Mouse (Mus musculus) small intestine, adult 2 months (tissue): ENCODE measurements around the gene Shq1. TPM values are rescaled to one million over a fixed set of nuclear protein-coding genes. Genes with fewer than 3 reads are reported as not detected.

ENCODE experiments used
- H3K27ac ChIP-seq: fragments of 200-500 bp; 2 replicates; pipeline ENCODE4 v1.5.1; 2012; ENCODE audit warnings: low read depth, low read length, control low read depth, inconsistent platforms; ENCODE audit not compliant: insufficient read depth
- H3K27me3 ChIP-seq: fragments of 200-500 bp; 2 replicates; pipeline ENCODE4 v1.6.1; 2012; ENCODE audit warnings: mild to moderate bottlenecking, moderate library complexity, low read length, inconsistent platforms; ENCODE audit not compliant: control insufficient read depth, insufficient read depth
- H3K36me3 ChIP-seq: fragments of 200-500 bp; 2 replicates; pipeline ENCODE4 v1.6.1; 2012; ENCODE audit warnings: mild to moderate bottlenecking, low read length, control low read depth, inconsistent platforms; ENCODE audit not compliant: control insufficient read depth, insufficient read depth
- H3K4me1 ChIP-seq: fragments of 200-500 bp; 2 replicates; pipeline ENCODE4 v1.6.1; 2012; ENCODE audit warnings: low read length, inconsistent platforms, mixed read lengths; ENCODE audit not compliant: control insufficient read depth, insufficient read depth, insufficient read length
- H3K4me3 ChIP-seq: fragments of 200-500 bp; 2 replicates; pipeline ENCODE4 v1.5.1; 2012; ENCODE audit warnings: low read depth, mild to moderate bottlenecking, control low read depth, inconsistent platforms, low read length, moderate library complexity
- CTCF ChIP-seq: fragments of 200-500 bp; IDR thresholded peaks from 2 replicates; pipeline ENCODE4 v1.5.1; 2012; ENCODE audit warnings: low read depth, mild to moderate bottlenecking, control low read depth, inconsistent platforms, low read length, moderate library complexity, mixed read lengths; ENCODE audit not compliant: insufficient replicate concordance, insufficient read length; ENCODE audit errors: extremely low read depth
- POLR2A ChIP-seq: fragments of 200-500 bp; IDR thresholded peaks from 2 replicates; pipeline ENCODE4 v1.6.1; 2012; ENCODE audit warnings: low read depth, mild to moderate bottlenecking, control low read depth, inconsistent platforms, low read length, moderate library complexity
- WGBS: fragments of 180-500 bp; shearing (Covaris S2); methylation state at CpG from one replicate; pipeline ENCODE4 v1.1.7; 2018; 5-methylcytosine and 5-hydroxymethylcytosine counted together
- polyA plus RNA-seq: library from polyadenylated mRNA; depleted of rRNA; stranded (reverse); fragments of >200 nt; gene quantifications from 2 replicates; pipeline ENCODE4 v1.2.3, GENCODE M21; 2012; rRNA removed

Gene Shq1
- polyA plus RNA-seq, 1 experiment: 1.8 TPM

GRCm38 (mm10) chr6:100527161-100527560, 143.8 kb downstream of the Shq1 start:
- 0 out of 2 replicates have a peak, but pooled peaks cover 7% of the 10 kb centered on the region for H3K4me1 ChIP-seq
- H3K4me3 ChIP-seq: no peak overlapping the region
- 78% methylated on average over 6 of the region's 6 CpGs for WGBS
- H3K27ac ChIP-seq: no peak overlapping the region
- no peaks in the 10 kb centered on the region for H3K27me3 ChIP-seq
- TF ChIP-seq CTCF: no peak
- no peak for TF ChIP-seq POLR2A
- no peaks in the 10 kb centered on the region for H3K36me3 ChIP-seq

- no peaks in the 10 kb centered on the region for H3K36me3 ChIP-seq
- TF ChIP-seq CTCF: no peak
- no peak for TF ChIP-seq POLR2A
- 0 out of 2 replicates have a peak, but pooled peaks cover 7% of the 10 kb centered on the region for H3K4me1 ChIP-seq
- H3K27me3 ChIP-seq: no peaks in the 10 kb centered on the region
- 10% methylated on average over 9 of the region's 9 CpGs for WGBS
- H3K4me3 ChIP-seq: no peak overlapping the region
- no peak overlapping the region for H3K27ac ChIP-seq
Measured at GRCm38 (mm10) chr6:100526066-100526465, 144.9 kb downstream of the Shq1 start.

GRCm38 (mm10) chr6:100525496-100525895, 145.5 kb downstream of the Shq1 start:
- WGBS: 27% methylated on average over 3 of the region's 3 CpGs
- no peak overlapping the region for H3K27ac ChIP-seq
- H3K4me1 ChIP-seq: 0 out of 2 replicates have a peak, but pooled peaks cover 7% of the 10 kb centered on the region
- TF ChIP-seq POLR2A (no peak), CTCF (no peak)
- H3K4me3 ChIP-seq: no peak overlapping the region
- H3K36me3 ChIP-seq: no peaks in the 10 kb centered on the region
- no peaks in the 10 kb centered on the region for H3K27me3 ChIP-seq

- WGBS: 74% methylated on average over 3 of the region's 3 CpGs
- Histone ChIP-seq H3K36me3 (no peaks in the 10 kb centered on the region), H3K4me1 (0 out of 2 replicates have a peak, but pooled peaks cover 7% of the 10 kb centered on the region), H3K27ac (no peak overlapping the region), H3K27me3 (no peaks in the 10 kb centered on the region), H3K4me3 (no peak overlapping the region)
- TF ChIP-seq POLR2A: no peak
- no peak for TF ChIP-seq CTCF
Measured at GRCm38 (mm10) chr6:100522495-100522894, 148.5 kb downstream of the Shq1 start.

- H3K36me3 ChIP-seq: no peaks in the 10 kb centered on the region
- H3K4me3 ChIP-seq: no peak overlapping the region
- 0 out of 2 replicates have a peak, but pooled peaks cover 7% of the 10 kb centered on the region for H3K4me1 ChIP-seq
- WGBS: 46% methylated on average over 2 of the region's 2 CpGs
- no peak for TF ChIP-seq POLR2A
- TF ChIP-seq CTCF: no peak
- H3K27me3 ChIP-seq: no peaks in the 10 kb centered on the region
- no peak overlapping the region for H3K27ac ChIP-seq
Measured at GRCm38 (mm10) chr6:100521615-100522398, 149.2 kb downstream of the Shq1 start.

GRCm38 (mm10) chr6:100520558-100521099, 150.3 kb downstream of the Shq1 start:
- TF ChIP-seq POLR2A: no peak
- no peak for TF ChIP-seq CTCF
- Histone ChIP-seq H3K4me1 (0 out of 2 replicates have a peak, but pooled peaks cover 2% of the 10 kb centered on the region), H3K27ac (no peak overlapping the region), H3K36me3 (no peaks in the 10 kb centered on the region), H3K4me3 (no peak overlapping the region), H3K27me3 (no peaks in the 10 kb centered on the region)
- 72% methylated on average over 5 of the region's 5 CpGs for WGBS

- Histone ChIP-seq H3K27me3 (no peaks in the 10 kb centered on the region), H3K4me3 (no peak overlapping the region), H3K36me3 (no peaks in the 10 kb centered on the region), H3K4me1 (no peaks in the 10 kb centered on the region), H3K27ac (no peak overlapping the region)
- no peak for TF ChIP-seq CTCF
- 53% methylated on average over 12 of the region's 12 CpGs for WGBS
Measured at GRCm38 (mm10) chr6:100519837-100520236, 151.1 kb downstream of the Shq1 start.

Other genes starting within 250 kb of the Shq1 start
- gene Gxylt2, start 33.6 kb upstream of the Shq1 start, polyA plus RNA-seq: 0.10 and 0.43 TPM in 2 replicates
- 4.5 and 8.3 TPM in 2 replicates for gene Ppp4r2, start 162.5 kb upstream of the Shq1 start, polyA plus RNA-seq